Mouse (Mus musculus) E14TG2a.4 (cell line): ENCODE results near the gene Sox5.

Source experiments
- CTCF ChIP-seq: conservative IDR thresholded peaks from 2 replicates; pipeline ENCODE4 v1.5.1; 2014; ENCODE audit warnings: low read length
- NANOG ChIP-seq: IDR thresholded peaks from 2 replicates; pipeline ENCODE4 v1.6.1; 2014; ENCODE audit warnings: borderline replicate concordance, low read length, mixed read lengths
- POU5F1 ChIP-seq: IDR thresholded peaks from 2 replicates; pipeline ENCODE4 v1.6.1; 2014; ENCODE audit warnings: low read length, borderline replicate concordance

- TF ChIP-seq CTCF (no peak), POU5F1 (no peak), NANOG (no peak)
Measured at GRCm38 (mm10) chr6:144648896-144649295, 132.9 kb downstream of the Sox5 start.
